Mouse (Mus musculus) left cerebral cortex, postnatal 25 days (tissue): ENCODE measurements around the gene Tmtc2. TPM values are rescaled to one million over a fixed set of nuclear protein-coding genes. Genes with fewer than 3 reads are reported as not detected.

Experiments used
- DNase-seq, 2 experiments: peaks; one replicate each; pipeline ENCODE4 v3.0.0; 2022; ENCODE audit warnings: low spot score in 2 of 2, mixed read lengths in 1 of 2
- intact Hi-C: fragments of 180-260 bp; cut with DNase I; formaldehyde crosslinking; loops from one replicate; pipeline ENCODE4 v1.15.1; 2025
- total RNA-seq, 2 experiments: library from RNA; stranded (reverse); gene quantifications; 2 replicates each; pipeline ENCODE4 v1.2.3; 2021

Tmtc2 gene
- total RNA-seq, 2 experiments from 2014 or later = 9.9 to 10.4 TPM

DNA sequence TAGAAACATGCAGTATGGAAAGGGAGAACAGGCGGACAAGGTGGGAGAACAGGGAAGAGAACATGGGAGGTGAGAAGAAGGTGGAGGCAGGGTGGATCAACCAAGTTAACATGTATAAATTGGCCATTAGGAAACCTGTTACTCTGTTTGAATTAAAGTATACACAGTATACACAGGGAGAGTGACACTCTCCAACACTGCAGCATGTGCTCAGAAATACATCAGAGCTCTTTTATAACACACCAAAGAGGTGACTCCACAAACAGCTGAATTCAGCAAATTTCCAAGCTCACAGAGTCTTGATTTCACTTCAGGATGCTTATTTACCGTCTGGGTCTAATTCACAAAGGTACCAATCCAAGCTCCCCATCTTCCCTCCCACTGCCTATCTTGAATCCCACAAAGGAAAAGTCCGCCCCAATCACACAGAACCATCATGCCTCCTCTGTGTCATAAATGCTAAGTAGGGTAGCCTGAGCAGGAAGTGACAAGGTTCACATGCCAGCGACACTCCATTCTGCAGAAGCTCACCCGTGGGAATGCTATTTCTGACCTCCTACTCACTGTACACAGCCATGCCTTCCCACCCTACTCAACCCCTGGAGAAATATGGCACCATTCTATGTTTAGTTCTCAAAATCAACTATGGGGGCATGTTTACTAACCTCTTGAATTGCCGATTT is 17.2 kb downstream of the Tmtc2 start:
- intact Hi-C loops = no loop called here
- DNase-seq = no peak

GRCm38 (mm10) chr10:105554153-105554552 is 20.1 kb downstream of the Tmtc2 start:
- DNase-seq = no peak
- intact Hi-C loops = no loop called here

DNA sequence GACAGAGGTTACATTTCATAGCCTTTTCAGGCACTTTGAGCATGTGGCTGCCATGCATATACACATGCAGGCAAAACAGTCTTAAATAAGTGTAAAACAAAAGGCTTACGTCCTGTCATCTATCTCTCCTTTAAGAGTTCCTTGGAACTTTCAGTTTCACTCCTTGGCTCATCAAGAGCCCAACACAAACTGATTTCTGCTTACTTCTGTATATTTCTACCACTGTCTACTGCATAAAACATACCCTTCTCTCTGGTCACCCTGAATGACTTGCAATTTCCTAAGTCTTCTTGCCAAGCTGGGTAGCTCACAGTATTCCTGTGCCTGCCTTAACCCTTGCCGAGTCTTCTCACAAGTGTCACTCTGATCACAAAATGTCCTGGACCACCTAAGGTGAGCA is 26.2 kb downstream of the Tmtc2 start:
- DNase-seq = no peak
- intact Hi-C loops = no loop called here

DNA sequence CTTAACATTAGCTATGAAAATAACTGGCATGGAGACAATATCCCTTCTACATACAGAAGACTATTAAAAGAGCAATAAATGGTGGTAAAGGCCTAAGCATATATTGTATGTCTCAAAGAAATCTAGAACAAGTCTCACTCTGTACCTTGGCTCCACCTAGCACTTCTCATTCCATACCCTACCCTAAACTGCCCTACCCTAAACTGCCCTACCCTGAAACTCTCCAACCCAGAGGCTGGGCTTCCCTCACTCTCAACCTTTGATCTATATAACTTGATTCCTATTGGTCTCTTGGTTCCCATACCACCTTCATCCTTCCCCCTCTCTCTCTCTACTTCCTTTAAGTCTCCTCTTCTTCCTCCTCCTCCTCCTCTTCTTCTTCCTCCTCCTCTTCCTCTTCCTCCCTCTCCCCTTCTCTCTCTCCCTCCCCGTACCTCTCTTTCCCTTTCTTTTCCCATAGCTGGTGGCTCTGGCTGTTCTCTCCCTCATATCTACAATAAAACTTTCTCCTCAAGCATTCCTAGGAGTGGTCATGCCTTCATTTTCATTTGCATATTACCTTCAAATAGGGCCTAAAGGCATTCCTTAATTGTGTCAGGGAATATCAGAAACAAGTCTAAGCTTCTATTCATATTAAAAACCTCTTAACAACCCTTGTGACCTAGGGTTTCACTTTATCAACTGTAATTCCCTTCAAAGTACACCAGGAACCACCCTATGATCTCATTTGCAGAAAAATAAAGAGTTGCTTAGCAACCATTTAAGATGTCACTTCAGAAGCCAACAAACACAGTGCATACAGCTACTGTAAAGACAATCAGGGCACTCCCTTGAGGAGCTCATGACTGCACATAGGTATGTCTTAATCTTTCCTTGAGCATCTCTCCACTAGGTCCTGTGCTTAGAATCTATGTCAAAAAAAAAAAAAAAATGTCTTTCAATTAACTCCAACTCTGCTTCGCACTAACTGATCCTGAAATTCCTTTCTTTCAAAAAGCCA is 29.9 kb downstream of the Tmtc2 start:
- no peak for DNase-seq
- intact Hi-C loops = no loop called here

- no peak for DNase-seq
- intact Hi-C loops = no loop called here
Observed at GRCm38 (mm10) chr10:105542081-105542480, 32.2 kb downstream of the Tmtc2 start.

DNA sequence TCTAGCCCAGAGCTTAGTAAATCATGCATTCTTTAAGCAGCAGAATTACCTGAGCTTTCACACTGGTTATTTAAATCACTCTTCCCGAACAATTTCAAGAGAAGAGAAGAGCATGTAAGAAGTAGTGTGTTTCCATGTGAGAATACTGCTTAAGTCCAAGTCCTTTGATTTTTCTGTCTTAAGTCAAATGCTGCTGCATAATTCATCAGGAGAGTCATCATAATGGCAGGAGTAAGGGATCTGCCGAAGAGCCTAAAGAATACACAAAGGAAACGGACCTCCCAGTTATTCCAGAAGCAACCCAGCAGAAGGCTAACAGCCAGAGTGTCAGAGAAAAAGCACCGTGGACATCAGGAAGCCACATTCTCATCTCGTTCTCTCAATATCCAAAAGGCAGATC is 34.6 kb downstream of the Tmtc2 start:
- intact Hi-C loops = no loop called here

DNA sequence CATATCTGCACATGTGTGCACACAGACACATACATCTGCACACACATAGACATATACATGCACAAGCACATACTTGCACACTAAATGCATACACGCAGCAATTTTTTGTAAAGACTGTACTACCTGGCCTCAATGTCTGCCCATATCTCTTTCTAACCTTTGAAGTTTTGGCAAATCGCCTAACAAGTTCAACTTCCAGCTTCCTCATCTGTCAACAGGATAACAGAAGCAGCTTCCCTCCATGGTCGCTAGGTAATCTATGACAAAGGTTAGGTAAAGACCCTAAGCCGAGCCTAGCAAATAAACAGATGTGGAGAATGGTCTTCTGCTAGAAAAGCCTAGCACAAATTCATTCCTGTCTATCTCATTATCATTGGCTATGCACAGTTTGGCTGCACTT is 37.3 kb downstream of the Tmtc2 start:
- intact Hi-C loops = no loop called here
- no peak for DNase-seq

More for the DNA sequence above, 34.6 kb downstream of the Tmtc2 start:
- no peak for DNase-seq

GRCm38 (mm10) chr10:105535848-105536247 is 38.4 kb downstream of the Tmtc2 start:
- intact Hi-C loops = no loop called here
- DNase-seq = no peak

GRCm38 (mm10) chr10:105532747-105533146 is 41.5 kb downstream of the Tmtc2 start:
- no peak for DNase-seq
- intact Hi-C loops = no loop called here

- DNase-seq = no peak
- intact Hi-C loops = no loop called here
Observed at GRCm38 (mm10) chr10:105532019-105532525, 42.2 kb downstream of the Tmtc2 start.

GRCm38 (mm10) chr10:105531080-105531894 is 43.0 kb downstream of the Tmtc2 start:
- intact Hi-C loops = no loop called here
- DNase-seq = no peak

GRCm38 (mm10) chr10:105523405-105524088 is 50.7 kb downstream of the Tmtc2 start:
- DNase-seq = peak; percentile 4 to 9
- intact Hi-C loops = no loop called here

- intact Hi-C loops = no loop called here
- no peak for DNase-seq
Observed at GRCm38 (mm10) chr10:105522431-105522830, 51.8 kb downstream of the Tmtc2 start.

DNA sequence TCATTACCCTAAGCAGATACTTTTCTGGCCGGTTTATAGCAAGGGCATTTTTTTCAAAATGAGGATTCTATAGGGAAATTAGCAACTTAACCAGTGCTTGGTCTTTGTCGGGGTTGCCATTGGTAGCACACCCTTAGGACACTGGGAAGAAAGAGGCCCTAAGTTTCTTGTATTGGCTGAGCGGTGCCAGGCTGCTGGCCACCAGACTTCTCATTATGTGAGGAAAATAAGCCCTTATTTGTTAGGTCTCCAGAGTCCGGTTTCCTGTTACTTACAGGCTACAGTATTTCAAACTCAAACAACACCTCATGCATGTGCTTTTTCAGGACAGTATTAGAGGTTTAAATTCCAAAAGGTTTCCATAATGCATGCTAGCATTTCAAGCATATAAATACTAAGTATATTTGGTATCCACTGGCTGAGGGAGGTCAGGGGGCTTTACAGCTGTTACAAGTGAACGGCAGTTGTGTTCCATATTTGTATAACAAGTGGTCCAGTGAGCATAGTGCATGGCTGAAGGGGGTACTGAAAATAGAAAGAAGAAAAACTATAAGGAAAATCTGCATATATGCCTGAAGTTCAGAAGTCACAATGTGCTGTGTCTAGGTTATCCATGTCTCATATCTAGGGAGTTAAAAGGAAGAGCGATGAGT is 55.0 kb downstream of the Tmtc2 start:
- intact Hi-C loops = no loop called here
- no peak for DNase-seq

GRCm38 (mm10) chr10:105518144-105518543 is 56.1 kb downstream of the Tmtc2 start:
- no peak for DNase-seq
- intact Hi-C loops = no loop called here

DNA sequence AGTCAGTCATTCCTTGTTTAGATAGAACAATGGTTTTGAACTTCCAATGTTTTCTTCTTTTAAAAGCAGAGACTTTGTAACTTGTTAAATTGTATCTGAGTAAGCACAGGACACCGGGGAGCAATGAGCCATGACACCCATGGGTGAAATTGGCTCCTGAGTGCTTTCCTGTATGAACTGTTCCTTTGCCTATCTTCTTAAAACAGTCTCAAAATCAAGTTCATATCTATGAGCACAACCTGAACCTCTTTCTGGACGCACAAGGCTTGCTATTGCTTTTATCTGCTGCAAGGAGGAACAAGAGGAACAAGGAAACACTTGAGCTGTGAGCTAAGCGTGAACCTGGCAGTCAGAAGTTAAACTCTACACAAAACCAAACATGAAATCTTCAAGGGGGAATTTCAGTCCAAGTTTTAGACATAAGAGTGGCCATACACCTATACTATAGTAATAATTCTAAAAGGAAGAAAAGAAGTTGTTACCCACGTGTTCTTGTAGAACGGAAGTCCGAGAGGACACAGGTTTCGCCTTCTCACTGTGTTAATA is 60.4 kb downstream of the Tmtc2 start:
- DNase-seq = no peak
- intact Hi-C loops = no loop called here

DNA sequence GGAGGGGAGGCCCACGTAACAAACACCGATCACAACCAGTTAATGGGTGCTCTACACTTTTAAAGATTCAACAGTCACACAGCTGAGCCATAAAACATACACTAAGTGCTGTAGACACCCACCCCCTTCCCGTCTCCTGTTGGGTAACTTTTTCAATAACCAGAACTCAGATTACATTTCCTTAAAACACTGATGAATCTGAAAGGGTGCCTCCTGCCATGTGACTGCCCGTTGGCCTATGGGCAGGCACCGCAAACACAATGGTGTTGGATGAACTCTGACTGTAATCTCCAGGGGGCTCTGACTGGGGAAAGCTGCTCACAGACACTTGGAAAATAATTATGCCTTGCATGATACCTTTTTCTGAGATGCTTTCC is 64.4 kb downstream of the Tmtc2 start:
- no peak for DNase-seq
- intact Hi-C loops = no loop called here

DNA sequence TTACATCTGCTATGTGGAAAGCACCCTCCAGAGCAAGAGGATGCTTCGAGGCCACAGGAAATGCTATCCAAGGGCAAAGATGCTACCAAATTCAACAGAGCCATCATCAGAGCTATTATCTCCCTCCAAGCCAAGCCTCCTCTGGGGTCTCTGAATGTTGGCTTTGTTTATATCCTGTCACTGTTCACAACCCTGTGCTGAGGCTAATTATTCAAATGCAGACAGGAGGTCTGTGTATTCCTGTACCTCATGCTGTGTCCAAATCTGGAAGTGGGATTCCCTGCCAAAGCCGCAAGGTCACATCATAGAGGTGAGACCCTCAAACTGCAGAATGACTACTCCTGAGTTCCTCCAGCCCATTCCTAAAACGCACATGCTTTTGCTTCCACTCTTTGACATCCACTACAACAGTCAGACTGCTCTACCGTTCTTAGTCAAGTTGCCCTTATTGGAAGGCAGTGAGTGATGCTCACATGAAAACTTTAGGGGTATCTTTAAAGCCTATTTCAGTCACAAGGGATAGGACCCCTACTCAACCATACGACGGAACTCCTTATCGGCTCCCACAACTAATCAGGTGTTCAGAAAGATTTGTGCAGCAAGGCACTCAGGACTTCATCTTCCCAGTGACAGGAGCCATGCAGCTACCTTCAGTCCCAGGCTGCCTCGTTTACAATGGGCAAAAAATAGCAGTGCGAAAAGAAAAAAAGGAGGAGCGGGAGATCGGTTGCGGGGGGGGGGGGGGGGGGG is 64.9 kb downstream of the Tmtc2 start:
- DNase-seq = no peak
- intact Hi-C loops = no loop called here
